Mouse (Mus musculus) CH12.LX (cell line): ENCODE measurements at regions not wholly inside any gene's neighbourhood (a gene's known extent, or its start where the extent isn't known, plus 50 kb on each side); places are given as distances from the start of the nearest gene placed in this dataset.

Experiments used
- DNase-seq: peaks from one replicate; pipeline ENCODE4 v3.0.0-alpha.2; 2013; ENCODE audit errors: extremely low read depth
- H3K27ac ChIP-seq: 2 replicates; pipeline ENCODE4 v1.5.1; 2012; ENCODE audit warnings: low read depth, mild to moderate bottlenecking, control low read depth, moderate library complexity; ENCODE audit not compliant: insufficient read depth
- H3K27me3 ChIP-seq: replicated peaks from 2 replicates; pipeline ENCODE3; 2012; ENCODE audit warnings: inconsistent platforms
- H3K36me3 ChIP-seq, 2 experiments: replicated peaks in 1 of 2; 2 replicates each; pipeline versions ENCODE3 to v1.6.1; 2012; ENCODE audit warnings: inconsistent platforms in 1 of 2, low read length in 1 of 2, mild to moderate bottlenecking in 1 of 2, mixed read lengths in 1 of 2, moderate library complexity in 1 of 2; ENCODE audit not compliant: control insufficient read depth in 1 of 2, insufficient read depth in 1 of 2
- H3K4me1 ChIP-seq, 2 experiments: 2 replicates each; pipeline ENCODE4 v1.6.1; 2012; ENCODE audit warnings: inconsistent platforms in 1 of 2, moderate library complexity in 1 of 2; ENCODE audit not compliant: insufficient read depth in 2 of 2, control insufficient read depth in 1 of 2
- H3K4me2 ChIP-seq: 2 replicates; pipeline ENCODE4 v1.6.1; 2012; ENCODE audit warnings: low read depth, mild to moderate bottlenecking, control low read depth; ENCODE audit not compliant: poor library complexity, insufficient read depth, severe bottlenecking
- H3K4me3 ChIP-seq, 3 experiments: fragments of 150-350 bp in 1 of 3; sonication (generic) in 1 of 3; replicated peaks in 1 of 3; 2 replicates each; pipeline versions ENCODE3 to v1.5.1; 2011 to 2012; ENCODE audit warnings: low read depth in 2 of 3, low read length in 2 of 3, mild to moderate bottlenecking in 2 of 3, moderate library complexity in 2 of 3, control low read depth in 1 of 3, improper control_type of control experiment in 1 of 3, inconsistent platforms in 1 of 3, mixed read lengths in 1 of 3; ENCODE audit not compliant: poor library complexity in 1 of 3
- H3K79me2 ChIP-seq: replicated peaks from 2 replicates; pipeline ENCODE4 v1.6.1; 2012; ENCODE audit warnings: mild to moderate bottlenecking, moderate library complexity; ENCODE audit not compliant: control insufficient read depth, poor library complexity, insufficient read depth, severe bottlenecking; ENCODE audit errors: extremely low read depth
- H3K9ac ChIP-seq: 2 replicates; pipeline ENCODE4 v1.6.1; 2012; ENCODE audit warnings: low read depth, mild to moderate bottlenecking, control low read depth, moderate library complexity; ENCODE audit not compliant: insufficient read depth
- H3K9me3 ChIP-seq: replicated peaks from 2 replicates; pipeline ENCODE3; 2012; ENCODE audit warnings: low read length, inconsistent platforms, mixed read lengths
- HCFC1 ChIP-seq: IDR thresholded peaks from 2 replicates; pipeline ENCODE4 v1.6.1; 2012; ENCODE audit warnings: low read depth, mild to moderate bottlenecking, inconsistent platforms, low read length, improper control_type of control experiment
- IRF4 ChIP-seq: IDR thresholded peaks from 2 replicates; pipeline ENCODE4 v1.6.1; 2014; ENCODE audit warnings: low read depth, mild to moderate bottlenecking, inconsistent platforms, low read length, improper control_type of control experiment
- JUND ChIP-seq: conservative IDR thresholded peaks from 2 replicates; pipeline ENCODE4 v1.6.1; 2011; ENCODE audit warnings: low read depth, low read length, improper control_type of control experiment
- KAT2A ChIP-seq: IDR thresholded peaks from 2 replicates; pipeline ENCODE4 v1.6.1; 2012; ENCODE audit warnings: low read length, improper control_type of control experiment, inconsistent platforms; ENCODE audit not compliant: insufficient replicate concordance
- MEF2A ChIP-seq: IDR thresholded peaks from 2 replicates; pipeline ENCODE4 v1.6.1; 2014; ENCODE audit warnings: low read depth, mild to moderate bottlenecking, inconsistent platforms, low read length, improper control_type of control experiment, borderline replicate concordance
- MYC ChIP-seq: IDR thresholded peaks from 2 replicates; pipeline ENCODE4 v1.6.1; 2011; ENCODE audit warnings: low read depth, mild to moderate bottlenecking, improper control_type of control experiment, low read length
- NELFE ChIP-seq: IDR thresholded peaks from 2 replicates; pipeline ENCODE4 v1.6.1; 2011; ENCODE audit warnings: low read depth, low read length, improper control_type of control experiment
- PAX5 ChIP-seq: IDR thresholded peaks from 2 replicates; pipeline ENCODE4 v1.6.1; 2012; ENCODE audit warnings: low read length, inconsistent platforms, mixed read lengths
- RCOR1 ChIP-seq: conservative IDR thresholded peaks from 2 replicates; pipeline ENCODE4 v1.6.1; 2012; ENCODE audit warnings: low read depth, mild to moderate bottlenecking, inconsistent platforms, low read length, improper control_type of control experiment
- ZC3H11A ChIP-seq: IDR thresholded peaks from 2 replicates; pipeline ENCODE4 v1.6.1; 2012; ENCODE audit warnings: low read depth, mild to moderate bottlenecking, inconsistent platforms, low read length, improper control_type of control experiment
- ZKSCAN1 ChIP-seq: IDR thresholded peaks from 2 replicates; pipeline ENCODE4 v1.6.1; 2012; ENCODE audit warnings: low read depth, inconsistent platforms, low read length, improper control_type of control experiment, borderline replicate concordance
- ZMIZ1 ChIP-seq: IDR thresholded peaks from 2 replicates; pipeline ENCODE4 v1.6.1; 2012; ENCODE audit warnings: low read depth, mild to moderate bottlenecking, inconsistent platforms, low read length, improper control_type of control experiment
- dilution Hi-C: fragments of 300-500 bp; cut with MboI; formaldehyde crosslinking; loops from 2 replicates; pipeline ENCODE4 v1.14.3; 2020; ENCODE audit warnings: low sequenced_read_pairs; ENCODE audit not compliant: extremely low pct_unique_long_range_greater_than_20kb, extremely low pct_ligation_motif_present
- in situ Hi-C: fragments of 300-500 bp; cut with MboI; formaldehyde crosslinking; loops from 3 replicates; pipeline ENCODE4 v1.14.3; 2019; ENCODE audit warnings: low sequenced_read_pairs, low pct_ligation_motif_present, low pct_unique_long_range_greater_than_20kb, mixed read lengths

GRCm38 (mm10) chr7:87195647-87196046 lies 50.2 kb upstream of the Nox4 start:
- TF ChIP-seq ZKSCAN1 (no peak), PAX5 (no peak), IRF4 (no peak), RCOR1 (no peak), NELFE (no peak), KAT2A (no peak), JUND (no peak), MEF2A (no peak), ZC3H11A (no peak), ZMIZ1 (no peak), MYC (no peak), HCFC1 (no peak)
- Histone ChIP-seq H3K36me3 (no peaks in the 10 kb centered on the region), H3K79me2 (no peaks in the 10 kb centered on the region), H3K4me1 (no peaks in the 10 kb centered on the region), H3K27me3 (no peaks in the 10 kb centered on the region), H3K4me3 (no peak overlapping the region), H3K4me2 (no peak overlapping the region), H3K9ac (no peak overlapping the region), H3K27ac (no peak overlapping the region), H3K9me3 (peaks cover 2% of the 10 kb centered on the region)
- dilution Hi-C loops (no loop called here), in situ Hi-C loops (no loop called here)
- no peak for DNase-seq
